Mouse (Mus musculus) ovary, adult 18-20 months (tissue): ENCODE data around the gene Gm20661.
A peak's percentile ranks its signal among the peaks of the same experiment; 100 is the strongest.

ENCODE experiments used
- DNase-seq: peaks from one replicate; pipeline ENCODE4 v3.0.0; 2022; ENCODE audit warnings: low spot score, mixed read lengths

Gene Gm20661

DNA sequence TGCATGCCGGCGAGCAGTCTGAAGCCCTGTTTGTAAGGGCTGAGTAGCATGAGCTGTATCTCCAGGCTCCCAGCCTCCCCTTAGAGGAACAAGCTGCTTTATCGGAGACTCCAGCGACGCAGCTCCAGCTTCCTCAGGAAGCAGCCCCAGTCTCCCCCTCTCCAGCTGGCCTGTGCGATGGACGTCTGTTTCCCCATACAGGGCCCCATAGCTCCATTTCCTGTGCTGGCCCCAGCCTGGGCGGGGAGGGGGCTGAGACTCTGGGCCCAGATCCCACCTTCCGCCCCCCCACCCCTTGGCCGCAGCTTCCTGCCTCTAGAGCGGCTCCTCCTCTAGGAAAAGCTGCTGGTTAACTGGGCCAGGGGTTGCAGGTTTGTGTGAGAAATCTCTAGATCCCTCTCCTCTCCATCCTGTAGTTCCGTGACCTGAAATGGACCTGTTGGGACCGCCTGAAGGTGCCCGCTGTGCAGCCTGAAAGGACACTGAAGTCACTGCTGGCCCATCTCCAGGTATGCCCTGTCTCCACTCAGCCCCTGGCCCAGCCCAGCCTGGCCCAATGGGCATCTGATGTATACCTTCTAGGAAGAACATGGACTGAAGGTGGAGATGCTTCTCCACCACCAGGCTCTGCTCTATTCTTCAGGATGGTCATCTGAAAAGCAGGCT, at the start of gene Gm20661:
Gene Gm20661 (plus strand): TSS at position 378 of the 666 bp plus-strand sequence.
- no peak for DNase-seq

DNA sequence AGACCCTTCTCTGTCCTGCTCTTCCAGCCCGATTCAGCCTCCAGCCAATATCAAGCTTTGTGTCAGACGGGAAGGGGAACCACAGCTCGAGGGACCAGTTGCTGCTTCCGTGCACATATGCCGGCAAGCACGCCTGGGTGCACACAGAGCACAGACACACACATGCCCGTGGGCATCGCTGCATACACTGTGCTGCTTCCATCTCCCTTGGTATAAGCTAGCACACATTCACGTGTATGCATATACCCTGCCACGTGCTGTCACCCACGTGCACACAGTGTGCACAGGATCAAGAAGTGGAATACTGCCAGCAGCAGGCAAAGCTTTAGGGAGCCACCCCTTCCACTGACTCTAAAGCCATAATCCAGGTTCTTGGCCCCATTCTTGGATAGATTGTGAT, 48.7 kb upstream of the Gm20661 start:
- DNase-seq: no peak

GRCm38 (mm10) chr9:107935374-107935773, 47.5 kb upstream of the Gm20661 start, which contains the start of gene Camkv:
Camkv (plus strand) TSS chr9:107935674.
- no peak for DNase-seq

GRCm38 (mm10) chr9:107935790-107936214, 47.1 kb upstream of the Gm20661 start:
- DNase-seq: no peak

- no peak for DNase-seq
Measured at GRCm38 (mm10) chr9:107936215-107936822, 46.5 kb upstream of the Gm20661 start.

DNA sequence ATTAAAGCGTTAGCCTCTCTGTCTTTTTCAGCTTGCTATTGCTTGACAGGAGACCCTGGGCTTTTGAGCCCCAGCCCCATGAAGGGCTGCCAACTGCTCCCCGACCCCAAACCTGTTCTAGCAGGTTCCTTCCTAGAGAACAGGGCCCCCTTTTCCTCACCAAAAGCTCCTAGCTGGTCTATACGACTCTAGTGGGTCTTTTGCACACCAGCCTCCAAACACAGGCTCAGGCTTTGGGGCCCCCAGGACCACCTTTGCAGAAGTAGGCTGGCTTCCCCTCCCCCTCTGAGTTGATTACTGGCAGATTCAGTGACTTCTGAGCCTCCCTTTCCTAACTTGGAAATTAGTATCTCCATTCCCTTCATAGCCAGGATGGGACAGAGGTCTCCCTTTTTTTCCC, 46.0 kb upstream of the Gm20661 start:
- no peak for DNase-seq

DNA sequence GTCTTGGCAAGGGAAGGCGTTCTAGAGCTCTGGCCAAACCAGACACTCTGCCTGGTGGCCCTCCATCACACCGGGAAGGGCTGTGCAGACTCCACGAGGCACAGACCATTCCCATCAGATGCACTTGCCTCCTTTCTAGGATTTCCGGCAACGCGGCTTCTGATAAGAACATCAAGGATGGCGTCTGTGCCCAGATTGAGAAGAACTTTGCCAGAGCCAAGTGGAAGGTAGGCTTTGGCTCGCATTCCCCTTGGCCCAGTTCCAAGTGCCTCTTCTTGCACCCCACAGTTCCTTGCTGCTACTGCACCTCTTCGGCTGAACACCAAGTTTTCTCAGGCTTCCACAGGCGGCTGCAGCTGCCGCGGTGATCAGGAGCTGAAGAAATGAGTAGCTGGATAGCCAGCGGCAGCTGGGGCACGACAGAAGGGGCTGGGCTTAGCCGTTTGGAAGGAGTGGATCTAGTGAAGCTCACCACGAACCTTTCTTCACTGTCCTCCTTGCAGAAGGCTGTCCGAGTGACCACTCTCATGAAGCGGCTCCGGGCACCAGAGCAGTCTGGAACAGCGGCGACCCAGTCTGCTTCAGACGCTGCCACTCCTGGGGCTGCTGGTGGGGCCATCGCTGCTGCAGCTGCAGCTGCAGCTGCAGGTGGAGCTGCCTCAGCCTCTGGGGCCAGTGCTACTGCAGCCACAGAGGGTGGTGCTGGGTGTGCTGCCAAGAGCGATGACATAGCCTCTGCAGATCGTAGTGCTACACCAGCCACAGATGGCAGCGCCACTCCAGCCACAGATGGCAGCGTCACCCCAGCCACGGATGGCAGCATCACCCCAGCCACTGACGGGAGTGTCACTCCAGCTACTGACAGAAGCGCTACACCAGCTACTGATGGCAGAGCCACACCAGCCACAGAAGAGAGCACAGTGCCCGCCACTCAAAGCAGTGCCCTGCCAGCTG, 35.3 kb upstream of the Gm20661 start:
- no peak for DNase-seq

- no peak for DNase-seq
Measured at GRCm38 (mm10) chr9:107949184-107949921, 33.5 kb upstream of the Gm20661 start.

- DNase-seq: no peak
Measured at GRCm38 (mm10) chr9:107949922-107950235, 33.0 kb upstream of the Gm20661 start, which contains the start of gene Traip. Traip (plus strand) TSS chr9:107950136.

- peak; percentile 83 for DNase-seq
Measured at GRCm38 (mm10) chr9:107950460-107951355, 32.1 kb upstream of the Gm20661 start.

- DNase-seq: no peak
Measured at GRCm38 (mm10) chr9:107955613-107956289, 27.1 kb upstream of the Gm20661 start.

DNA sequence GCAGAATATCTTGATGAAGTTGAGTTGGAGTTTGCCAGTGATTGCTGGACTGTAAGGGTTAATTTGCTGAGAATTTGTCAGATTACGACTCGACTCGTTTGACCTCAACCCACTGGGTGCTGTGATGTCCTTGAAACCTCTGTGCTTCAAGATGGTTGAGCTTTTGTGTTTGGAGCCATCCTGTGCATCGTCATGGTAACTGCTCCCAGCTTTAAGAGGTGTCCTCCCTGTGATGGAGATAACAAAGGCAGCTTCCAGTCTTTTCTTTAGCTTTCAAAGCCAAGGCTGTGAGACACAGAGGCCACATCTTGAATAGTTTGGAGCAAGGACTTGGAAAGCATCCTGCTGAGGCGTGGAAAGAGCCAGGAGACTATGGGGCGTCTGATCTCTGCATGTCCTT, 25.7 kb upstream of the Gm20661 start:
- DNase-seq: no peak

DNA sequence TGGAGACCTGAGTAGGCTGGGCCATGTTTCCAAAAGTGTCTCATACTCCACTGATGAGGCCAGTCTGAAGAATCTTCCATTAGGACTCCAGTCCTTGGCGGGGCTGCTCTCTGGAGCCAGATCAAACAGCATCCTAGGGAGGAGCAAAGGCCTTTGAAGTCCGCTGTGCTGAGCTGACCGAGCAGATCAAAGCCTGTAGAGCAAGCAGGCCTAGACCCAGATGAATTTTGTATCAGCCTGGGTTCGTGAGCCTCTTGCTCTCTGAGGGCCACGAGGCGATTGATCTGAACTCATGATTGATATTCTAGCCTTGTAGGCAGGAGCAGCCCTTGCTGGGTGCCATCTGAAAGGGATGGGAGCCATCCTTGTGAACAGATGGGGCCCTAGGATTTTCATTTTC, 23.0 kb upstream of the Gm20661 start:
- no peak for DNase-seq

- no peak for DNase-seq
Measured at GRCm38 (mm10) chr9:107960928-107961327, 21.9 kb upstream of the Gm20661 start.

DNA sequence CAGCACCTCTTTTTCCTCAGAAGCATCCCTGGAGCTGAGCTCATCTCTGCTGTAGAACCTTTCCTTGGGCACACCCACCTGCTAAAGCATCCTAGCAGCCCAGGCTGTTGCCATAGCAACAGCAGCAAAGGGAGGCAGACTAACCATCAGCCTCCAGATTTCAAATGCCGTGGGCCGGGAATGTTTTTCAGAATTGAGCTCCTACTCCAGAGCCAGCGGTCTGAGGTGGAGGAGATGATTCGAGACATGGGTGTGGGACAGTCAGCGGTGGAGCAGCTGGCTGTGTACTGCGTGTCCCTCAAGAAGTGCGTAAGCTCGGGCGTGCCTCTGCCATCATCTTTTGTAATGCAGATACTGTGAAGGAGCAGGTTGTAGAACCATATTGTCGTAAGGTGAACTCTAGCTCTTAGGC, 21.5 kb upstream of the Gm20661 start:
- no peak for DNase-seq

DNA sequence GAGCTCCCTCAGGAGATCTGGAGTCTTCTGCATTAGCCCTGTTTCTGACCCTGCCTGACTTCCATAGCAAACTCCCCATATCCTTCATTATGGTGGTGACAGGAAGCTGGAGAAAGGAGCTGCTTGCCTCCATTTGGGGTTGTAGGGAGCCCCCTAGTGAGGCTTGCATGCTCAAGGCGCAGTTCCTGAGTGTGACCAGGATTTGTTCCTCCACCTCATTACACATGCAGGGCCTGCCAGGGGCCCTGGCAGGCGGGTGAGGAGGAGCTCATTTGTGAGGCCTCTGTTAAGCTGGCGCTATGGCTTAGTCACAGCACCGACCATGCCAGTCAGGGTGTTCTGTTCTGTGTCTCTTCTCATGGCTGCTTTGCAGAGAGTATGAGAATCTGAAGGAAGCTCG, 21.0 kb upstream of the Gm20661 start:
- DNase-seq: no peak

GRCm38 (mm10) chr9:107962916-107963315, 19.9 kb upstream of the Gm20661 start:
- DNase-seq: no peak

- peak; percentile 44 for DNase-seq
Measured at GRCm38 (mm10) chr9:107963700-107964099, 19.2 kb upstream of the Gm20661 start.

DNA sequence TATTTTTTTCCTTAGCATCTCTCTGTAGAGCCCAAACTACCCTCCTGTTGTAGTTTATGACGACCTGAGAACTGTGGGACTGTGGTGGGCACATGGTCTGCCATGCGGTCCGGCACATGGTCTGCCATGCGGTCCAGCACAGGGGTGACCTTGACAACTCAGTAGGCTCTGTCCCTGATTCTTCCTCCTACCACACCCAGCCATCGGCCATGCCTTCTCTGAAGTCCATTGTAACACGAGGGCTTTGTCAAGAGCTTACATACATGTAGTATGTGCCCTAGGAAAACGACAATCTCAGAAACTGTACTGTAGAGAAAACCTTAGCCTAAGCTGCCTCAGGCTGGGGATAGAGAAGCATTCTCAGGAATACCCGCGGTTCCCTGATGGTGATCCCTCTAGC, 18.2 kb upstream of the Gm20661 start:
- DNase-seq: no peak

- DNase-seq: no peak
Measured at GRCm38 (mm10) chr9:107966676-107967075, 16.2 kb upstream of the Gm20661 start.
